Mouse (Mus musculus) cerebellum, adult 11-12 months (tissue): ENCODE measurements around the gene Kbtbd12.

ENCODE experiments used
- DNase-seq: peaks from one replicate; pipeline ENCODE4 v3.0.0; 2022

Gene Kbtbd12

DNA sequence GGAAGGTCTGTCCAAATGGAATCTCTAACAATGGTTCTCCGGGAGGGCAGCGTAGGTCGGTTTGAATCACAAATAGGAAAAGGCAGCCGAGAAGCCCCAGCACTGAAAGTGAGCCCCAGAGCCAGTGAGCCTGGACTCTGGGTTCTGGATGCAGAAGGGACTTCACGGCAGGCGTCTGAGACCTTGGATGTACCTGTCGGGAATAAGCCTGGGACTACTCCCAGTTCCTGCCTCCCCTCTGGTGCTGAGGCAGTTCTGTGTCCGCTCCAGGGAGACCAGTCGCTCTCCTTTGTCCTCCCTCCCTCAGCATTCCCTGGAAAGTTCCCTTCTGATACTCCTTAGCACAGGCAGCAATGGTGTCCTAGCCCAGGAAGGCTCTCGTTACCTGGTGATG lies 92.4 kb downstream of the Kbtbd12 start:
- DNase-seq: no peak

DNA sequence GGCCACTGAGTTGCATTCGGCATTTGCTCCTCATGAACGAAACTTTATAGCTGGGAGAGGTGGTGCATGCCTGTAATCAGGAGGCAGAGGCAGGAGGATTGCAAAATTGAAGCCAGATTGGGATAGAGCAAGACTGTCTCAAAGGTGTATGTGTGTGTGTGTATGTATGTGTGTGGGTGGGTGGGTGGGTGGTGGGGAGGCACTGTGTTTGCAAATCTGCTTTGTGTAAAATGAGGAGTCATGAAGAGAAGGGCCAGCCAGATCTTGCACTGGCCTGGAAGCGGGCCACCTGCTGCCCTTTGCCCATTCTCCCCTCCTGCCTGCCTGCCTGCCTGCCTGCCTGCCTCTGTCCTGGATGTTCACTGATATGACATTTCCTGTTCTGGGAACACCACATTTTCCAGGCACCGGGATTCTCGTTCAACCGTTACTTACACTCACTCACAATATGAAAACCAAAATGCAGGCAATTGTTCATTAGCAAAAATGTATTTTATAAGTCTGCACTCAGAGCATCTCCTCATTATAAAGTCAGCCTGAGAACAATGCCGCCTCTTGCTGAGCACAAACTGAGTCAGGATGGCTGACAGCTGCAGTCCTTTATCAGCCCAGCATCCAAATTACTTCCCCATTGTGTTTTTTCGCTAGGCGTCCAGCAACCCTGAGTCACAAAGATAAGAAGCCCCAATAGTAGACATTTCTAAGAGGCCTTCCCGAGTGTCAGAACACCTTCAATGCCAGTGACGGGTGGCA lies 92.9 kb downstream of the Kbtbd12 start:
- DNase-seq: no peak

- DNase-seq: no peak
These were observed 93.5 kb downstream of the Kbtbd12 start for GRCm38 (mm10) chr6:88544241-88544640.

- no peak for DNase-seq
These were observed 97.5 kb downstream of the Kbtbd12 start for GRCm38 (mm10) chr6:88540093-88540755.

- DNase-seq: no peak
These were observed 107.4 kb downstream of the Kbtbd12 start for GRCm38 (mm10) chr6:88530306-88530705.

- DNase-seq: no peak
These were observed 113.7 kb downstream of the Kbtbd12 start for GRCm38 (mm10) chr6:88524056-88524455.

GRCm38 (mm10) chr6:88523451-88523850 lies 114.3 kb downstream of the Kbtbd12 start:
- no peak for DNase-seq

- DNase-seq: no peak
These were observed 114.7 kb downstream of the Kbtbd12 start for GRCm38 (mm10) chr6:88523043-88523442.

GRCm38 (mm10) chr6:88522606-88523005 lies 115.1 kb downstream of the Kbtbd12 start:
- DNase-seq: no peak

GRCm38 (mm10) chr6:88521821-88522220 lies 115.9 kb downstream of the Kbtbd12 start:
- DNase-seq: no peak

- peak; percentile 96 for DNase-seq
These were observed 119.1 kb downstream of the Kbtbd12 start, which contains the start of gene Sec61a1 for GRCm38 (mm10) chr6:88518404-88519263. TSS of gene Sec61a1 (minus strand) at chr6:88518905.

- DNase-seq: no peak
These were observed 119.9 kb downstream of the Kbtbd12 start for GRCm38 (mm10) chr6:88517701-88518403.

GRCm38 (mm10) chr6:88516667-88517066 lies 121.1 kb downstream of the Kbtbd12 start:
- no peak for DNase-seq

DNA sequence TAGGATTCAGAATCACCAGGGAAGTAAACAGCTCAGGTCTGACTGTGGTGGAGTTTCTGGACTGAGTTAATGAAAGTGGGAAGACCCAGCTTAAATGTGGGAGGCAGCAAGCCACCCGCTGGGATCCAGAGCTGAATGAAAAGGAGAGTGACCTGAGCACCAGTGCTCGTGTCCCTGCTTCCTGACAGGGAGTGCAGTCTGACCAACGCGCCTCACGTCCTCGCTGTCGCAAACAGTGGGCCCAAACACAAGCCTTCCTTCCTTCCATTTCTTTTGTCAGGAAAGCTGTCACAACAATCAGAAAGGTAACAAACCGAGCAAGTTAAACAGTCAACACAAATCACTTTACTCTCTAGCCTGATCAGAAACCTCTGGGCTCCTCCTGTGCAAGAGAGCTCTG lies 121.8 kb downstream of the Kbtbd12 start:
- no peak for DNase-seq

DNA sequence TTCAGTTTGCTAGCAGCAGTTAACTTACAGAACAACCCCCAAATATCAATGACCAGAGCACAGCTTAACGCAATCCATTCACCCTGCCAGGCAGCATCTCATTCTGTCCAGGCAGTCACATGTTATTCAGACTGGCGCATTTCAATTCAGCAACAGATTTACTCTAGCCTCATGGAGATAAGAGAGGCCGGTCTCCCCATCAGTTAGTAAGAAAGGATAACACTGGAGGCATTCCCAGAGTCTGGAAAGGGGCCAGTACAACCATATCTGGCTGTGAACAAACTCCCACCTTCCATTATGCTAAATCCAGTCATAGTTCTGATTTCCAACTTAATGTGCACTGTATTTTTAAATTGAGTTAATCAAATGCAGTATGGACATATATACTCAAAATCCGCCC lies 123.2 kb downstream of the Kbtbd12 start:
- DNase-seq: no peak

- DNase-seq: no peak
These were observed 123.8 kb downstream of the Kbtbd12 start for GRCm38 (mm10) chr6:88513984-88514383.

DNA sequence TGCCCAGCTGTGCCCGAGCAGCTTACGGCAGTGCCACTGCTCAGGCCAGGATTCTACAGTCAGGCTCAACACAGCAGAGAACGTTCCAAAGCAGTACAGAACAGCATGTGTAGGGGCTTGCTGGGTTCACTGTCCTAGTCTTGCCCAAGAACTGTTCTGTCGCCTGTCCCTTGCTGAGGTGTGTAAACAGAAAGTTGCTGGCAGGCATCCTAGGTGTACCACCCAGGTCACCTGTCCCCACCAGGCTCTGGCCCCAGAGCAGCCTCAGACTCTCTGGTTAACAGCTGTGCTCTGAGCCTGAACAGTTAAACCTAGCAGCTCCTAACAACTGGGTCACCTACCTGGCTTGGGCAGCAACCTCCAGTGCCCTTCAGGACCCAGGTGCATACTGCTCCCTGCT lies 134.7 kb downstream of the Kbtbd12 start:
- DNase-seq: no peak

DNA sequence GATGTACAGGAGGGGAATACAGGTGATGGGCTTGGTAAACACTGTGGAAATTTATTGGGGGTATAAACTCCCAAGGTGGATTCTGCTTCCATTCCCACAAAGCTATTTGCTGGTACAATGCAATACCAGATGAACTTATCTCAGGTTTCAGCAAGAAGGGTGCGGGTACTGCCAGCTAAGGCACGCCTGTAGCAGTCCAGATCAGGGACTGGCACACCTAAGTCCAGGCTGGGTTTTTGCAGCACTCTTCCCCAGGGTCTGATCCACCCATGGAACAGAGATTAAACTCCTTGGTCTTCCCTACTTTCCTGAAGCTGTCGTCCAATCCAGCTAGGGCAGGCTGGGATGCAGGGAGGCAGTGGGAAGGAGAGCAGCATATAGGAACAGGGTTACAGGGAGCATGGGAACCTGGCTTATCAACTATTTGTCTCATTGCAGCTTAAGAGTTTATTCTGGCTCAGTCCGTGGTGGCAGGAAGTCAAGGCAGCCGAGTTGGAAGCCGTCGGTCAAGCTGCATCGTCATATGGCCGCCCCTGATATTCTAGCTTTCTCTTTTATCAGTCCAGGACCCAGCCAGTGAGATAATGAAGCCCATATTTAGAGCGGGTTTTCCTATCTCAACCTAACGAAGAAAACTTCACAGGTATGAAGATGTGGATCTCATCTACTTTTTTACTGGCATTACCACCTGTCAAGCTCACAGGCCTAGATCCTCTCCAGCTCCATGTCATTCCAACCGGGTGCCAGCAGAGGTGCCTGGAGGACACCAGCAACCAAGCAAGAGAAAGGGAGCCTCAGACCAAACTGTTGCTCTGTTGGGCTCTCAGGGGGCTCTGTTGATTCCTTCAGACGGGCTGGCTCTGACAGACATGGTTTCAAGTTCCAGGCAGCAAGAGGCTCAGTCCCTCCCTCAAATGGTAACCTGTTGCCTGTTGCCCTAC lies 135.4 kb downstream of the Kbtbd12 start:
- DNase-seq: no peak

DNA sequence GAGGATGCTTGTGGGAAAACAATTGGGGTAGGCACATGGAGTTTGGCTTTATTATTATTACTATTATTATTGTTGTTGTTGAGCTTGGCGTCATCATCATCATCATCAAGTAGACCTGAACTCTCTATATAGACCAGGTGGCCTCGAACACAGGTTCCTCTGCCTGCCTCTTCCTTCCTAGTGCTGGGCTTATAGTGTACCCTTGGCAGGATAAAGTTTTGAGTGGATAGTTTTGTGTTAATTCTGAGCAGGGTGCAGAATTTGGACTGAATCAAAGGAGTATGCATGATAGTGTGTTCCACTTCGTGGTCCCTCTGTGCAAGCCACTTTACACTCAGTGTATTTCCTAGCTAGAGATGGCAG lies 137.4 kb downstream of the Kbtbd12 start:
- DNase-seq: no peak

GRCm38 (mm10) chr6:88499481-88500404 lies 138.0 kb downstream of the Kbtbd12 start:
- peak; percentile 79 for DNase-seq
